Mouse (Mus musculus): ENCODE data around the gene Necap1.
A peak's percentile ranks its signal among the peaks of the same experiment; 100 is the strongest.

Gene Necap1

GRCm38 (mm10) chr6:122889599-122889998 is 15.3 kb downstream of the Necap1 start:
- DNase-seq, result no peak

DNA sequence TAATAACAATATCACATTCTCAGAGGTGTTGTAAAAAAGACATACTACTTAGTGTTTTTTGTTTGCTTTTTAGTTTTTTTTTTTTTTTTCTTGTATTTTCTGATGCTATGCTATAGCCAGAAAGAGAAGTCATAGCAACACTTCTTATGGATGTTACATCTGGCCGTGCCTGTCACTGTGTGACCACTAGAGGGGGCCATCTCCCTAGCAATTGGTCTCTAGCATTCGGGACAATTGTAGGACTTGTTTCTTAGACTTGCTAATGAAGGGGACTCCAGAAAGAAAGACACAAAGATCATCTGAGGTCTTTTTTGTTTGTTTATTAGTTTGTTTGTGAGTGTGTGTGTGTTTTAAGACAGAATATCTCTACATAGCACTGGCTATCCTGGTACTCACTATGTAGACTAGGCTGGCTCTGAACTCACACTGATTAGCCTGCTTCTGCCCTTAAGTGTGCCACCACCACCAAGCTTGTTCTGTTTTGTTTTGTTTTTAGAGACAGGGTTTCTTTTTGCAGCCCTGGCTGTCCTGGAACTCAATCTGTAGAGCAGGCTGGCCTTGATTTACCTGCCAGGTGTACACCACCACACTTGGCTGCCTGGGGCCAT is 18.3 kb downstream of the Necap1 start:
- DNase-seq, result peak; percentile 55

GRCm38 (mm10) chr6:122919922-122920321 is 45.6 kb downstream of the Necap1 start:
- DNase-seq, result no peak

DNA sequence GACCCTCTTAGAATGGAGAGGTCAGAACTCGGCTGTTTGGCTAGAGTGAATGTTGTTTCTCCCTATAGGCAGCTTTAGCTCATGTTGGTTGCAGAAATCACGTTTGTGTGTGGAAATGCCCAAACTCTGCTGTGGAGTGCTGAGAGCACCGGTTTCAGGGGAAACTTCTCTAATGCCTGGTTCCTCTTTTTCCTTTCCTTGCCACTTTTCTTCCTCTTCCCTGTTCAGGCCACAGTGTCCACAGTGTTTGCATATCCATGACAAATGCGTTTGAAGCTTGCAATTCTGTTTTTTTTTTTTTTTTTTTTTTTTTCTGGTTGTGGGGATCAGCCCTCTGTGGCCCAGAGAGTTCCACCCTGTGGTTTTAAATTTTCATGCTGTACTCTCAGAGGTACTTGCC is 47.2 kb downstream of the Necap1 start, which contains the start of gene Clec4a1:
Gene Clec4a1 (plus strand): TSS at position 398 of the 400 bp plus-strand sequence.
- no peak for DNase-seq

- DNase-seq, result no peak
Measured at GRCm38 (mm10) chr6:122934845-122935244, 60.6 kb downstream of the Necap1 start.
